Mouse (Mus musculus): Measurements from ENCODE around the gene Pdzk1. TPM values are rescaled to one million over a fixed set of nuclear protein-coding genes. Genes with fewer than 3 reads are reported as not detected.
A peak's percentile ranks its signal among the peaks of the same experiment; 100 is the strongest.

Gene Pdzk1
- 0.08 TPM for polyA plus RNA-seq (2012; fragmentation: generic; extraction: Trizol)

GRCm38 (mm10) chr3:96828984-96829383 is at the start of gene Pdzk1, which contains the start of gene Cd160:
TSS of gene Pdzk1 (plus strand) at chr3:96829284.
TSS of gene Cd160 (minus strand) at chr3:96829351.
- no peak within 1 kb of the TSS for H3K4me3 ChIP-seq
- peaks cover 36% of the 10 kb centered on the region for H3K27me3 ChIP-seq (ENCODE audit: control insufficient read depth, insufficient read depth, insufficient read length)
- no peaks in the 10 kb centered on the region for H3K36me3 ChIP-seq (ENCODE audit: control insufficient read depth, insufficient read depth)
- no peak within 1 kb of the TSS for H3K4me2 ChIP-seq (ENCODE audit: low read depth)
- no peak for TF ChIP-seq TCF12 (IDR thresholded peaks at IDR 0.05; ENCODE audit: insufficient read depth, poor library complexity, severe bottlenecking)
- no peak for TF ChIP-seq USF1 (IDR thresholded peaks at IDR 0.05; ENCODE audit: low read depth)
- no peak for TF ChIP-seq MAX (IDR thresholded peaks at IDR 0.05; ENCODE audit: low read depth)
- TF ChIP-seq E2F4 (IDR thresholded peaks at IDR 0.05; ENCODE audit: insufficient read depth), result no peak
- TF ChIP-seq TCF3 (IDR thresholded peaks at IDR 0.05; ENCODE audit: insufficient read length, low read depth), result no peak
- no peak for TF ChIP-seq POLR2AphosphoS2 (IDR thresholded peaks at IDR 0.05; ENCODE audit: insufficient read length, low read depth)
- no peak for TF ChIP-seq POLR2A (IDR thresholded peaks at IDR 0.05; ENCODE audit: insufficient read length, low read depth)
- no peak for TF ChIP-seq REST (IDR thresholded peaks at IDR 0.05; ENCODE audit: insufficient read depth, insufficient read length)
- TF ChIP-seq MYOG (IDR thresholded peaks at IDR 0.05; ENCODE audit: control insufficient read depth in 1 of 3, insufficient read depth in 1 of 3, insufficient read length in 2 of 3, low read depth in 2 of 3), result no peak
- TF ChIP-seq MYOD1 (IDR thresholded peaks at IDR 0.05; ENCODE audit: control insufficient read depth in 1 of 3, insufficient read length in 2 of 3, low read depth in 2 of 3), result no peak
- no peak for TF ChIP-seq SRF (IDR thresholded peaks at IDR 0.05; ENCODE audit: control insufficient read depth, insufficient read length, low read depth)
- no peak for TF ChIP-seq CEBPB (IDR thresholded peaks at IDR 0.05; ENCODE audit: insufficient read depth, poor library complexity, severe bottlenecking)
- H3K79me2 ChIP-seq (ENCODE audit: control insufficient read depth, insufficient read depth), result no peaks in the 10 kb centered on the region
- H3ac ChIP-seq (ENCODE audit: control insufficient read depth, insufficient read length), result no peak within 1 kb of the TSS

GRCm38 (mm10) chr3:96782236-96782635 is 46.8 kb upstream of the Pdzk1 start:
- Histone ChIP-seq H3K27me3 (ENCODE audit: control insufficient read depth, insufficient read depth, insufficient read length) (no peaks in the 10 kb centered on the region), H3K36me3 (ENCODE audit: control insufficient read depth, insufficient read depth) (peaks cover 33% of the 10 kb centered on the region), H3K4me2 (ENCODE audit: low read depth) (no peak overlapping the region), H3ac (ENCODE audit: control insufficient read depth, insufficient read length) (no peak overlapping the region), H3K4me3 (no peak overlapping the region), H3K79me2 (ENCODE audit: control insufficient read depth, insufficient read depth) (no peaks in the 10 kb centered on the region)
- TF ChIP-seq USF1 (IDR thresholded peaks at IDR 0.05; ENCODE audit: low read depth) (no peak), MYOG (IDR thresholded peaks at IDR 0.05; ENCODE audit: control insufficient read depth in 1 of 3, insufficient read depth in 1 of 3, insufficient read length in 2 of 3, low read depth in 2 of 3) (no peak), TCF12 (IDR thresholded peaks at IDR 0.05; ENCODE audit: insufficient read depth, poor library complexity, severe bottlenecking) (no peak), REST (IDR thresholded peaks at IDR 0.05; ENCODE audit: insufficient read depth, insufficient read length) (no peak), SRF (IDR thresholded peaks at IDR 0.05; ENCODE audit: control insufficient read depth, insufficient read length, low read depth) (no peak), E2F4 (IDR thresholded peaks at IDR 0.05; ENCODE audit: insufficient read depth) (no peak), POLR2A (IDR thresholded peaks at IDR 0.05; ENCODE audit: insufficient read length, low read depth) (no peak), CEBPB (IDR thresholded peaks at IDR 0.05; ENCODE audit: insufficient read depth, poor library complexity, severe bottlenecking) (no peak), TCF3 (IDR thresholded peaks at IDR 0.05; ENCODE audit: insufficient read length, low read depth) (no peak), MAX (IDR thresholded peaks at IDR 0.05; ENCODE audit: low read depth) (no peak), MYOD1 (IDR thresholded peaks at IDR 0.05; ENCODE audit: control insufficient read depth in 1 of 3, insufficient read length in 2 of 3, low read depth in 2 of 3) (no peak)

GRCm38 (mm10) chr3:96787784-96788183 is 41.3 kb upstream of the Pdzk1 start:
- H3K4me2 ChIP-seq (ENCODE audit: low read depth), result no peak overlapping the region
- TF ChIP-seq USF1 (IDR thresholded peaks at IDR 0.05; ENCODE audit: low read depth) (no peak), TCF3 (IDR thresholded peaks at IDR 0.05; ENCODE audit: insufficient read length, low read depth) (no peak), SRF (IDR thresholded peaks at IDR 0.05; ENCODE audit: control insufficient read depth, insufficient read length, low read depth) (no peak), MAX (IDR thresholded peaks at IDR 0.05; ENCODE audit: low read depth) (no peak), E2F4 (IDR thresholded peaks at IDR 0.05; ENCODE audit: insufficient read depth) (no peak), POLR2A (IDR thresholded peaks at IDR 0.05; ENCODE audit: insufficient read length, low read depth) (no peak), MYOD1 (IDR thresholded peaks at IDR 0.05; ENCODE audit: control insufficient read depth in 1 of 3, insufficient read length in 2 of 3, low read depth in 2 of 3) (no peak), CEBPB (IDR thresholded peaks at IDR 0.05; ENCODE audit: insufficient read depth, poor library complexity, severe bottlenecking) (no peak), MYOG (IDR thresholded peaks at IDR 0.05; ENCODE audit: control insufficient read depth in 1 of 3, insufficient read depth in 1 of 3, insufficient read length in 2 of 3, low read depth in 2 of 3) (no peak), POLR2AphosphoS2 (IDR thresholded peaks at IDR 0.05; ENCODE audit: insufficient read length, low read depth) (no peak), TCF12 (IDR thresholded peaks at IDR 0.05; ENCODE audit: insufficient read depth, poor library complexity, severe bottlenecking) (no peak), REST (IDR thresholded peaks at IDR 0.05; ENCODE audit: insufficient read depth, insufficient read length) (no peak)
- H3K36me3 ChIP-seq (ENCODE audit: control insufficient read depth, insufficient read depth), result peaks cover 28% of the 10 kb centered on the region
- no peak overlapping the region for H3ac ChIP-seq (ENCODE audit: control insufficient read depth, insufficient read length)
- H3K4me3 ChIP-seq, result no peak overlapping the region
- no peaks in the 10 kb centered on the region for H3K27me3 ChIP-seq (ENCODE audit: control insufficient read depth, insufficient read depth, insufficient read length)
- no peaks in the 10 kb centered on the region for H3K79me2 ChIP-seq (ENCODE audit: control insufficient read depth, insufficient read depth)

- Histone ChIP-seq H3K36me3 (ENCODE audit: control insufficient read depth, insufficient read depth) (peaks cover 28% of the 10 kb centered on the region), H3ac (ENCODE audit: control insufficient read depth, insufficient read length) (no peak overlapping the region), H3K4me3 (no peak overlapping the region), H3K79me2 (ENCODE audit: control insufficient read depth, insufficient read depth) (no peaks in the 10 kb centered on the region), H3K27me3 (ENCODE audit: control insufficient read depth, insufficient read depth, insufficient read length) (no peaks in the 10 kb centered on the region), H3K4me2 (ENCODE audit: low read depth) (no peak overlapping the region)
- TF ChIP-seq MYOD1 (IDR thresholded peaks at IDR 0.05; ENCODE audit: control insufficient read depth in 1 of 3, insufficient read length in 2 of 3, low read depth in 2 of 3), result peak; percentile 13 to 72 (median 39)
- TF ChIP-seq MAX (IDR thresholded peaks at IDR 0.05; ENCODE audit: low read depth), result no peak
- no peak for TF ChIP-seq POLR2A (IDR thresholded peaks at IDR 0.05; ENCODE audit: insufficient read length, low read depth)
- no peak for TF ChIP-seq CEBPB (IDR thresholded peaks at IDR 0.05; ENCODE audit: insufficient read depth, poor library complexity, severe bottlenecking)
- TF ChIP-seq MYOG (IDR thresholded peaks at IDR 0.05; ENCODE audit: control insufficient read depth in 1 of 3, insufficient read depth in 1 of 3, insufficient read length in 2 of 3, low read depth in 2 of 3), result peak; percentile 66 to 87 (median 74)
- no peak for TF ChIP-seq POLR2AphosphoS2 (IDR thresholded peaks at IDR 0.05; ENCODE audit: insufficient read length, low read depth)
Observed at GRCm38 (mm10) chr3:96788506-96788905, 40.6 kb upstream of the Pdzk1 start.

Measured in myocyte (in vitro differentiated cells).